Mouse (Mus musculus) neural tube, embryonic 11.5 days (tissue): ENCODE measurements around the gene Cd37. TPM values are rescaled to one million over a fixed set of nuclear protein-coding genes. Genes with fewer than 3 reads are reported as not detected.
A peak's percentile ranks its signal among the peaks of the same experiment; 100 is the strongest.
"Not testable (repeated sequence)": the region's sequence is repeated elsewhere in the genome, so short reads cannot be mapped to it uniquely, and the experiment has no call there.

ENCODE experiments used
- ATAC-seq: fragments of 200-750 bp; cut with Nextera tagmentation; 2 replicates; pipeline ENCODE4 v1.8.0; 2017; ENCODE audit warnings: moderate number of reproducible peaks, mild to moderate bottlenecking, moderate TSS enrichment, moderate library complexity; ENCODE audit not compliant: insufficient read depth, low FRiP score, low TSS enrichment
- DNase-seq: peaks from one replicate; pipeline ENCODE4 v3.0.0-alpha.2; 2015; ENCODE audit warnings: low spot score
- H3K27ac ChIP-seq: fragments of 300-500 bp; sonication (generic); 2 replicates; pipeline ENCODE4 v1.5.1; 2014; ENCODE audit warnings: low read depth, mild to moderate bottlenecking, low read length
- H3K27me3 ChIP-seq: fragments of 300-500 bp; sonication (generic); 2 replicates; pipeline ENCODE4 v1.6.1; 2014; ENCODE audit warnings: mild to moderate bottlenecking, low read length, mixed read lengths; ENCODE audit not compliant: control insufficient read depth, insufficient read depth
- H3K36me3 ChIP-seq: fragments of 300-500 bp; sonication (generic); 2 replicates; pipeline ENCODE4 v1.6.1; 2014; ENCODE audit warnings: mild to moderate bottlenecking, low read length, moderate library complexity, mixed read lengths; ENCODE audit not compliant: control insufficient read depth, insufficient read depth
- H3K4me1 ChIP-seq: fragments of 300-500 bp; sonication (generic); 2 replicates; pipeline ENCODE4 v1.6.1; 2014; ENCODE audit warnings: low read length, mixed read lengths; ENCODE audit not compliant: control insufficient read depth, insufficient read depth
- H3K4me2 ChIP-seq: fragments of 300-500 bp; sonication (generic); 2 replicates; pipeline ENCODE4 v1.6.1; 2014; ENCODE audit warnings: low read depth, mild to moderate bottlenecking, moderate library complexity
- H3K4me3 ChIP-seq: fragments of 300-500 bp; sonication (generic); 2 replicates; pipeline ENCODE4 v1.5.1; 2014; ENCODE audit warnings: low read depth, low read length
- H3K9ac ChIP-seq: fragments of 300-500 bp; sonication (generic); 2 replicates; pipeline ENCODE4 v1.6.1; 2014; ENCODE audit warnings: mild to moderate bottlenecking, low read length
- H3K9me3 ChIP-seq: fragments of 300-500 bp; sonication (generic); 2 replicates; pipeline ENCODE4 v1.6.1; 2016; ENCODE audit warnings: low read length; ENCODE audit not compliant: control insufficient read depth
- WGBS: fragments of 180-500 bp; shearing (Covaris S2); extraction: QIAGEN DNeasy Blood & Tissue Kit; methylation state at CpG from one replicate; pipeline ENCODE4 v1.1.7; 2014; 5-methylcytosine and 5-hydroxymethylcytosine counted together
- polyA plus RNA-seq: library from polyadenylated mRNA; unstranded; fragments of >200 nt; fragmentation: Nextera tagmentation; extraction: Ambion mirVana; gene quantifications from 2 replicates; pipeline ENCODE4 v1.2.1, GENCODE M21; 2014

Gene Cd37
- polyA plus RNA-seq, 1 experiment from 2014 or later: 0.74 TPM

DNA sequence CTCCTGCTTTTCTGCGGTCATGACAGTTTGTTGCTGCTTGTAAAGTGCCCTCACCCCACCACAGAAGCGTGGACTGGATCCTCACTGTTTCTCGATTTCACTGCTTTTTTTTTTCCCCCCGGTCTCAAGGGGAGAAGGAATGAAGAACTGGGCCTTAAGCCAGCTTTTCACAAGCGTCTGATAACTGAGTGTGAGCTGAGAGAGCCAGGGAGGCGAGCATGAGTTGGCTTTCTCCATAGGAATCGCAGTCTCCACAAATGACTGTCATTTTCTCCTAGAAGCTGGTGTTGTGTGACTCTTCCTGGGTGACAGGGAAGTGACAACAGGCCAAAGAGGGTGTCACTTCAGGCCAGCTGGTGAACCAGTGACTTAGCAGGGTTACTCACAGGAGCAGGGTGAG, 23.4 kb upstream of the Cd37 start:
- no peaks in the 10 kb centered on the region for H3K4me1 ChIP-seq
- ATAC-seq (no peak), DNase-seq (no peak)
- no peak overlapping the region for H3K27ac ChIP-seq
- no peak overlapping the region for H3K4me3 ChIP-seq
- H3K9me3 ChIP-seq: no peaks in the 10 kb centered on the region
- H3K4me2 ChIP-seq: no peak overlapping the region
- H3K27me3 ChIP-seq: no peaks in the 10 kb centered on the region
- WGBS: 63% methylated on average over 7 of the region's 7 CpGs
- no peaks in the 10 kb centered on the region for H3K36me3 ChIP-seq
- no peak overlapping the region for H3K9ac ChIP-seq

DNA sequence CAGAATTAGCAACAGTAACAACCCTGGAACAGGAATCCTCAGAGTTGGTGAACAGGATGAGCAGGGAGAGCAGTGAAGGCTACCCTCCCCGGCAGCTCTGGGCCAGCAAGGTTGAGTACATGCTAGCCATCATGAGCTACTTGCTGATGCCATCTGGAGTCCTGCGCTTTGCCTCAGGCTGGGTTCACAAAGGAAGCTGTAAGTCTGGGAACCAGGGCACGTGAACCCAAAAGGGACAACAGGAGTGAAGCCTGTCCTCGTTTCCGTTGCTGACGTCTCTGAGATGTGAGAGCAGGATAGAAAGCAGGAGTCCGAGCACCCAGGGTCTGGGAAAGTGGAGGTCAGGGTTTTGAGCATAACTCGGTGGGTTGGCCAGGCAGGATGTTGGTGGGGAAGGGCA, 20.4 kb upstream of the Cd37 start:
- Histone ChIP-seq H3K36me3 (no peaks in the 10 kb centered on the region), H3K4me3 (no peak overlapping the region), H3K27ac (no peak overlapping the region), H3K9me3 (no peaks in the 10 kb centered on the region), H3K4me1 (no peaks in the 10 kb centered on the region), H3K9ac (no peak overlapping the region), H3K4me2 (no peak overlapping the region), H3K27me3 (no peaks in the 10 kb centered on the region)
- no peak for ATAC-seq
- 85% methylated on average over 8 of the region's 8 CpGs for WGBS
- DNase-seq: no peak

DNA sequence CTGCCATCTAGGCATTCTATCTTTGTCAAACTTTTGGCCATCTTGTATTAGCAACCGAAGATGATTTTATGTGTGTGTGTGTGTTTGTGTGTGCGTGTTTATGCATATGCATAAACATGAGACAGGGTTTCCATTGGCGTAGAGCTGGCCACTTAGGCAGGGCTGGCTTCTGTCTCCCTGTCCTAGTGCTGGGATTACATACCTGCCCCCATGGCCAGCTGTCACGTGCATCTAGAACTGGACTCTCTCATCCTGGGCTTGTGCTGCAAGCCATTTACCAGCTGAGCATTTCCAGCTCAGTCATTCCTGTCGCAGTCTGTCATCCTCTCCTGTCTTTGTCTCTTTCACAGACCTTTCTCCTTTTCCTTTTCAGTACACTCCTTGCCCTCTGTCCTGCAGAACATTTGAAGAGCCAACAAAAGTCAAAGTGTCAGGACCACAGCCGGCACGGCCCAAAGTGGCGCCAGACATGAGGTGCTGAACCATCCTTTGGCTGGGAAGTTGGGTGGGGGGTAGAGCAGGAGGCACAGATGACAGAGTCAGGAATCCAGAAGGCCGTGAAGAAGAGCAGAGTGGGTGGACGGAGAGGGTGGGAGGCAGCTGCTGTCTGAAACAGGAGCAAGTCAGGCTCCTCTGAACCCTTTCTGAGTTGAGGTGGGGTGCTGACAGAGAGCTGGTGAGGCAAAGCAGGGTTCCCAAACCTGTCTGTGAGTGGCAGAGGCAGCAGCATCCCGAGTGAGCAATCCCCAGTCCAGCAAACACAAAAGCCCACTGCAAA, 18.3 kb upstream of the Cd37 start:
- Histone ChIP-seq H3K36me3 (no peaks in the 10 kb centered on the region), H3K4me3 (no peak overlapping the region), H3K4me2 (no peak overlapping the region), H3K27ac (no peak overlapping the region), H3K9me3 (no peaks in the 10 kb centered on the region), H3K27me3 (no peaks in the 10 kb centered on the region), H3K4me1 (no peaks in the 10 kb centered on the region), H3K9ac (no peak overlapping the region)
- DNase-seq: no peak
- 65% methylated on average over 11 of the region's 11 CpGs for WGBS
- ATAC-seq: no peak

DNA sequence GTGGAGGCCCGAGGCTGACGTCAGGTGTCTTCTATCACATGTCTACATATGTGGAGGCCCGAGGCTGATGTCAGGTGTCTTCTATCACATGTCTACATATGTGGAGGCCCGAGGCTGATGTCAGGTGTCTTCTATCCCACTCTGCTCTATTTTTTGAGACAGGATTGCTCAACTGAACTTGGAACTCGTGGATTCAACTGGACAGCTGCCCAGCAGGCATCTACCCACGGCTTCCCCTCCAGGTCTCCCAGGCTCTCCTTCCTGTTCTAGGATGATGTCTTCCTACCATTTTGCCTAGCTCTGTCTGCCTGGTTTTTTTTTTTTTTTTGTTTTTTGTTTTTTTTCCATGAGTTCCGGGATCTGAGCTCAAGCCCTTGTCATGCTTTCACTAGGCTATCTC, 16.9 kb upstream of the Cd37 start:
- H3K27me3 ChIP-seq, ATAC-seq, DNase-seq, H3K4me1 ChIP-seq, H3K36me3 ChIP-seq, H3K9ac ChIP-seq, H3K4me2 ChIP-seq, H3K27ac ChIP-seq, H3K4me3 ChIP-seq, H3K9me3 ChIP-seq: not testable (repeated sequence)
- 86% methylated on average over 4 of the region's 7 CpGs for WGBS

DNA sequence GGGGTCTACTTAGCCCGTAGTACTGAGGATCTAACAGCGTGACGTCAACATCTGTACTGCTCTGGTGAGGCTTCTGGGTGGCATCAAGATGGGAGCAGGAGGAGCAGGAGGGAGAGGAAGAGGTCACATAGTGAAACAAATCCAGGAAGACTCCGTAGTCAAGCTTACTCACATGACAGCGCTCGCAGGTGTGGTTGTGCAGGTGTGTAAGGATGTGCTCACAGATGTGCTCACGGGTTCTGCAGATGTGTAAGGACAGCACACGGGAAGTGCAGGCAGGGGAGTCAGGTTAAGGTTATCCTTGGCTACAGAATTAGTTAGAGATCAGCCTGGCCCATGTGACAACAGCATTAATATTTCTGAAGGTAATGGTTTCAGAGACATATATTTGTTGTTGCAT, 14.9 kb upstream of the Cd37 start:
- Histone ChIP-seq H3K9me3 (no peaks in the 10 kb centered on the region), H3K4me1 (no peaks in the 10 kb centered on the region), H3K27ac (no peak overlapping the region), H3K27me3 (no peaks in the 10 kb centered on the region), H3K4me2 (no peak overlapping the region), H3K9ac (no peak overlapping the region), H3K36me3 (no peaks in the 10 kb centered on the region), H3K4me3 (no peak overlapping the region)
- DNase-seq (no peak), ATAC-seq (no peak)
- 89% methylated on average over 8 of the region's 8 CpGs for WGBS

DNA sequence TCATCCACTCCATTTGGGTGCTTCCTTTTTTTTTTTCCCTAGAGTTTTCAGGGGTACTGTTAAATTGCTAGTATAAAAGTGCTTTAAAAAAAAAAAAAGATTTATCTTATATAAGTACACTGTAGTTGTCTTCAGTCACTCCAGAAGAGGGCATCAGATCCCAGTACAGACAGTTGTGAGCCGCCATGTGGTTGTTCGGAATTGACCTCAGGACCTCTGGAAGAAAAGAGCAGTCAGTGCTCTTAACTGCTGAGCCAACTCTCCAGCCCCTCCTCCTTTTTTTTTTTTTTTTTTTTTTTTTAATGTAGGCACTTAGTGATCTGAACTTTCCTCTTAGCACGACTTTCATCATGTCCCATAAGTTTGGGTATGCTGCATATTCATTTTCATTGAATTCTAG, 8.8 kb upstream of the Cd37 start:
- WGBS: 44% methylated on average over 3 of the region's 3 CpGs

DNA sequence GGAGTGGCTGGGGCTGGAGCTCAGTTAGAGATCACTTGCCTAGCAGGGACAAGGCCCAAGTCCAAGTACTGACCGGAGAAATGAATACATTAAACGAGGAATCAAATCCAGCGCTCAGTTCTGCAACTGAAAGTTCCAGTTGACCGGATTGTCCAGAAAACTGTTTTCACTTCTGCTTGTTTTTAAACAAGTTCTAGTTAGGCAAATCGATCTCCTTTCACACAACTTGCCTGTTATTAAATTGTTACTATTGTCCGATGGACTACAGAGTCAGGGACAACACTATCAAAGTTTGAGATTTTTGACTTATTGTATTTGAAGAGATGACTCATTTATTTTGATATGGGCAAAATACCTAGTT, 2.5 kb upstream of the Cd37 start:
- Histone ChIP-seq H3K27ac (no peak overlapping the region), H3K9me3 (no peaks in the 10 kb centered on the region), H3K27me3 (peaks cover 15% of the 10 kb centered on the region), H3K9ac (peak overlapping the region; percentile 40; the same call in 1 of the 2 replicates), H3K4me2 (peak overlapping the region; percentile 41), H3K36me3 (no peaks in the 10 kb centered on the region), H3K4me1 (no peaks in the 10 kb centered on the region), H3K4me3 (no peak overlapping the region; the same call in 1 of the 2 replicates)
- WGBS: 77% methylated on average over 6 of the region's 6 CpGs
- ATAC-seq: no peak
- DNase-seq: no peak

More for the DNA sequence above, 8.8 kb upstream of the Cd37 start:
- Histone ChIP-seq H3K4me3 (no peak overlapping the region), H3K36me3 (no peaks in the 10 kb centered on the region), H3K9ac (no peak overlapping the region), H3K4me2 (no peak overlapping the region), H3K27ac (no peak overlapping the region), H3K9me3 (no peaks in the 10 kb centered on the region), H3K27me3 (no peaks in the 10 kb centered on the region), H3K4me1 (no peaks in the 10 kb centered on the region)
- DNase-seq (no peak), ATAC-seq (no peak)

DNA sequence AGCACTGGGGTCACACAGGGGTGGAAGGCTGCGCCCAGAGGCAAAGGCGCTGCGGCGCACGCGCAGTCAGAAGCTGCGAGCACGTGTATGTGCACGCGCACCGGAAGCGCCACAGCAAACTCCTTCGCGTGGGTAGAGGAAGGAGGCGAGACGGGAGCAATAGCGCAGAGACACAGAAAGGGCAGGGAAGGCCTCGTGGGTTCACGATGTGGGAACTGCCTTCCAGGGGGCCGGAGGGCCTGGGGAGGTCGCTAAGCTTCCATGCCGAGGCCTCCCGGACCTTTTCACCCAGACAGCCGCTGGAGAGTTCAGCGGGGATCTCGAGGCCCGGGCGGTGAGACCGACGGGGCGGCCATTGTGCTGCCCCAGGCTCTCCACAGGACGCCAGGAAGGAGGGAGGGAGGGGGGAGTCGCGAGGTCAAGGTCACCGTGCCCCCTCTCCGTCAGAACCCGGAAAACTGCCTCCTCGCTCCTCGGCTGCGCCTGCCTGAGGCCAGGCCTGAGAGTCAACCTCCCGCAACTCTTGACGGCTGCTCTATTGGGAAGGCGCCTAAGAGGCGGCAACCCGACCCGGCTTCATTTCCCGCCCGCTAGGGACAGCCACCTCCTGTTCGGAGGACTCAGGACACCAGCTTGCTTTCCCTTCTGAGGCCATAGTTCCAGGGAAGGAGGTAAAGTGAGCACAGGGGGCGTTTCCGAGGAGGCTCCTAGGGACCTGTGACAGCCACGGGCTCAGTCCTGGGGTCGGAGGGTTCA, 1.9 kb upstream of the Cd37 start, which contains the start of gene Slc6a16:
Gene Slc6a16 (plus strand): TSS at position 453 of the 756 bp plus-strand sequence.
- 12% methylated on average over 53 of the region's 53 CpGs for WGBS
- Histone ChIP-seq H3K9ac (peak within 1 kb of the TSS; percentile 40), H3K4me1 (no peaks in the 10 kb centered on the region), H3K36me3 (no peaks in the 10 kb centered on the region), H3K4me3 (peak within 1 kb of the TSS; percentile 23), H3K27me3 (peaks cover 15% of the 10 kb centered on the region), H3K27ac (no peak within 1 kb of the TSS), H3K9me3 (no peaks in the 10 kb centered on the region), H3K4me2 (peak within 1 kb of the TSS; percentile 41)
- DNase-seq: peak; percentile 72
- no peak for ATAC-seq

DNA sequence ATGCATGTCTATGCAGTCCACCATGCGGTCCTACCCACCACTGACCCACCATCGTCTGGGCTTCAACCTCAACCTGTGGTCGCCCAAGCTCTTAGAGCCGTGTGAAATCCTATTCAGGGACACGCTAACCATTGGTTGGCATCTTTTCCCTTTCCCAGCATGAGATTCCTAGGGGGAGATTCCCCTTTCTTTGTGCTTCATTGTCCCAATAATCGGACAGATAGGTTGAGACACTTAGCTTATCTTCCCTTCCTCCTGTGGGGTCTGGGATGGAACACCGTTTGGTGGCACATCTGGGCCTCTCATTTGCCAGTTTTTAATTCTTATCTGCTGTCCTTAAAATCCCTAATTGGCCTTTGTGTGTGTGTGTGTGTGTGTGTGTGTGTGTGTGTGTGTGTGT, 1.2 kb upstream of the Cd37 start:
- ATAC-seq (no peak), DNase-seq (no peak)
- Histone ChIP-seq H3K27ac (no peak overlapping the region), H3K9me3 (no peaks in the 10 kb centered on the region), H3K36me3 (no peaks in the 10 kb centered on the region), H3K4me2 (no peak overlapping the region), H3K27me3 (peaks cover 15% of the 10 kb centered on the region), H3K9ac (no peak overlapping the region), H3K4me3 (no peak overlapping the region), H3K4me1 (peaks cover 3% of the 10 kb centered on the region; the same call in 1 of the 2 replicates)
- 84% methylated on average over 7 of the region's 7 CpGs for WGBS
